ENCODE assay signal across 9 mouse cellular contexts in the genomic region with DNA sequence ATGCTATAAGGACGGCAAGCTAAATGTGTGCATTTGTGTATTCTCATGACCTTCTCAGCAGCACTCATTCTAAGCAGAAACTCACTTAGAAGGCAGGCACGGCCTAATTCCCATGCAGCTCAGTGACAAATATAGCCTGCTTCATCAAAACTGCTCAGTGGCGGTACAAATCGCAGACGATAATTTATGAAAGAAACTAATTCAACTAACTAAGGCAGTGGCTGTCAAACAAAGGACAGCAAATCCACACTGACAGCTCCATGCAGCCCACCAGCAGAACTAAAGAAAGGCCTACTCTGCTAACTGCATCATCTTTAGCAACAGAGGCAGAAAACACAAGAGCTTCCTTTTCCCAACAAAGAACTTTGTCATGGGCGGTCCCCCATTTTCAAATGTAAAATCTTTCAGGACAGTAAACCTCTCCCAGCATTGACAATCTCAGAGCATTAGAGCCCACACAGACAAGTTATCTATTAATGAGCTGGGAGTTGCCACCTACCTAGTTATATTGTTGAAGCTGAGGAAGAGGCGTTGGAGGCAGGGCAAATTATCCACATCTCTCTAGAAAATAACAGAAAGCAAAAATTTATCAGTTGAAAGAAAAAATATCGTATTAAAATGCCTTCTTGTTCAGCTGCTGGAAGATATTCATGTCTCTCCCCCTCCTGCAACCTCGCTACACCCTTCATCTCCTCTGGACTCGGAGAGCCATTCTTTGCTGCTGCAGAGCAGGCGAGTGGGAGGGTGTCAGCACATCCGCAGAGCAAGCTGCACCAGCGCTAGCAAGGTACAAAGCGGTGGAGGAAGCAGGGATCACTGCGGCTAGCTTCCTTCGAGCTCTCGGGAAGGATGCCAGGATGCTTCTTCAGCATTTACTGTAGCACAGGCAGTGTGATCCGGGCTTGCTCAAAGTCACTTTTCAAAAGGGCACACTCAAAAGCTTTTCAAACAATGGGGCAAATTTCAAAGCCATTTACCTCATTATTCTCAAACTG. TPM values are rescaled to one million over a fixed set of nuclear protein-coding genes. Genes with fewer than 3 reads are reported as not detected.
A peak's percentile ranks its signal among the peaks of the same experiment; 100 is the strongest.
DNase-seq lines count a peak whose midpoint lies in the region; ATAC-seq and TF ChIP-seq lines count a peak whose summit lies in the region.
"Had no signal": no experiment of that assay in that cellular context is flagged by ENCODE, and none has a peak within 500 bp of the region (broad histone marks: within the 10 kb centered on the region; RNA-seq: fewer than 3 reads in every experiment).

No protein-coding gene starts in this region.

- H3K4me3 ChIP-seq in lung, postnatal 0 days (ENCODE audit: low read depth, low read length), result no peak overlapping the region
- H3K4me3 ChIP-seq in forebrain, embryonic 10.5 days, result no peak overlapping the region
- 0 out of 2 replicates have a peak overlapping the region, but pooled peaks have one; percentile 19 for H3K4me3 ChIP-seq in hindbrain, embryonic 13.5 days
- H3K4me3 ChIP-seq in neural tube, embryonic 14.5 days (ENCODE audit: low read depth, low read length), result peak overlapping the region; percentile 7; the same call in 1 of the 2 replicates

- no peaks in the 10 kb centered on the region for H3K9me3 ChIP-seq in lung, postnatal 0 days (ENCODE audit: low read length)
- H3K9me3 ChIP-seq in forebrain, embryonic 10.5 days, result no peaks in the 10 kb centered on the region
- no peaks in the 10 kb centered on the region for H3K9me3 ChIP-seq in hindbrain, embryonic 13.5 days
- no peaks in the 10 kb centered on the region for H3K9me3 ChIP-seq in neural tube, embryonic 14.5 days (ENCODE audit: control insufficient read depth, low read length)
- H3K9me3 ChIP-seq: G1E had no signal

- no peaks in the 10 kb centered on the region for H3K4me1 ChIP-seq in lung, postnatal 0 days (ENCODE audit: insufficient read depth, low read depth, low read length)
- peaks cover 24% of the 10 kb centered on the region for H3K4me1 ChIP-seq in forebrain, embryonic 10.5 days
- H3K4me1 ChIP-seq in hindbrain, embryonic 13.5 days (replicated peaks), result peaks cover 30% of the 10 kb centered on the region
- peaks cover 11% of the 10 kb centered on the region; the same call in 1 of the 2 replicates for H3K4me1 ChIP-seq in neural tube, embryonic 14.5 days (ENCODE audit: control insufficient read depth, insufficient read depth, low read length)

- no peak for ATAC-seq in lung, postnatal 0 days
- 0 out of 2 replicates have a peak, but pooled peaks have one; percentile 36 for ATAC-seq in hindbrain, embryonic 13.5 days (ENCODE audit: low FRiP score)
- peak; percentile 65; the same call in 1 of the 2 replicates for ATAC-seq in neural tube, embryonic 14.5 days (ENCODE audit: low read depth)
- no peak for ATAC-seq in granulocyte monocyte progenitor cell, adult 5-6 weeks (replicated peaks; ENCODE audit: poor library complexity, severe bottlenecking)
- ATAC-seq in megakaryocyte-erythroid progenitor cell, adult 5-6 weeks (replicated peaks; ENCODE audit: low FRiP score, low TSS enrichment, poor library complexity, severe bottlenecking), result no peak

- H3K27me3 ChIP-seq in lung, postnatal 0 days (replicated peaks; ENCODE audit: insufficient read depth, low read length), result no peaks in the 10 kb centered on the region
- no peaks in the 10 kb centered on the region for H3K27me3 ChIP-seq in forebrain, embryonic 10.5 days (ENCODE audit: poor library complexity, severe bottlenecking)
- H3K27me3 ChIP-seq in hindbrain, embryonic 13.5 days, result no peaks in the 10 kb centered on the region
- H3K27me3 ChIP-seq in neural tube, embryonic 14.5 days (ENCODE audit: control insufficient read depth, insufficient read depth, low read length), result no peaks in the 10 kb centered on the region

- TF ChIP-seq CTCF in lung, postnatal 0 days (IDR thresholded peaks at IDR 0.05), result no peak

- H3K4me2 ChIP-seq in lung, postnatal 0 days (replicated peaks; ENCODE audit: low read depth, low read length), result no peak overlapping the region
- peak overlapping the region; percentile 41 for H3K4me2 ChIP-seq in hindbrain, embryonic 13.5 days
- H3K4me2 ChIP-seq in neural tube, embryonic 14.5 days (ENCODE audit: low read depth, low read length), result peak overlapping the region; percentile 12

- no peak overlapping the region for H3K27ac ChIP-seq in lung, postnatal 0 days (ENCODE audit: low read length)
- peak overlapping the region; percentile 20; the same call in 1 of the 2 replicates for H3K27ac ChIP-seq in forebrain, embryonic 10.5 days
- peak overlapping the region; percentile 81 for H3K27ac ChIP-seq in hindbrain, embryonic 13.5 days
- H3K27ac ChIP-seq in neural tube, embryonic 14.5 days (ENCODE audit: low read depth, low read length), result peak overlapping the region; percentile 55

- no peaks in the 10 kb centered on the region for H3K36me3 ChIP-seq in lung, postnatal 0 days (ENCODE audit: insufficient read depth, low read length)
- peaks cover 3% of the 10 kb centered on the region for H3K36me3 ChIP-seq in forebrain, embryonic 10.5 days (replicated peaks)
- H3K36me3 ChIP-seq in hindbrain, embryonic 13.5 days, result peaks cover 5% of the 10 kb centered on the region
- no peaks in the 10 kb centered on the region for H3K36me3 ChIP-seq in neural tube, embryonic 14.5 days (ENCODE audit: control insufficient read depth, insufficient read depth, low read length)
- H3K36me3 ChIP-seq: G1E had no signal

- 60% methylated on average over 18 of the region's 18 CpGs for WGBS in lung, postnatal 0 days
- 56% methylated on average over 18 of the region's 18 CpGs for WGBS in forebrain, embryonic 10.5 days
- 18% methylated on average over 18 of the region's 18 CpGs for WGBS in hindbrain, embryonic 13.5 days
- WGBS in neural tube, embryonic 14.5 days, result 11% methylated on average over 18 of the region's 18 CpGs

- TF ChIP-seq EP300 in lung, postnatal 0 days (IDR thresholded peaks at IDR 0.05), result no peak

- H3K9ac ChIP-seq in lung, postnatal 0 days (replicated peaks; ENCODE audit: low read depth), result no peak overlapping the region
- H3K9ac ChIP-seq in hindbrain, embryonic 13.5 days, result peak overlapping the region; percentile 58
- H3K9ac ChIP-seq in neural tube, embryonic 14.5 days (replicated peaks; ENCODE audit: low read depth, low read length), result no peak overlapping the region; the same call in 1 of the 2 replicates

- DNase-seq in lung, adult 18-20 months, result peak; percentile 24 to 31
- no peak for DNase-seq in lung, postnatal 0 days (ENCODE audit: low spot score)
- DNase-seq in forebrain, embryonic 10.5 days (ENCODE audit: extremely low spot score, low spot score), result no peak
- DNase-seq in left cerebral cortex, adult 9 months (ENCODE audit: low spot score in 2 of 2), result peak; percentile 80 to 84

RNA-seq across cellular contexts. Expression of a gene that starts 38.7 kb away (rescaled TPM):
- polyA plus RNA-seq in lung, postnatal 0 days (2015; fragmentation: Nextera tagmentation; extraction: Ambion mirVana), result 8.3 and 9.0 TPM in 2 replicates
- polyA plus RNA-seq in forebrain, embryonic 10.5 days (2016; fragmentation: Nextera tagmentation; extraction: Ambion mirVana), result 29.7 and 31.7 TPM in 2 replicates
- polyA plus RNA-seq in hindbrain, embryonic 13.5 days (2015; fragmentation: Nextera tagmentation; extraction: Ambion mirVana), result 67.9 and 70.0 TPM in 2 replicates
- polyA plus RNA-seq in neural tube, embryonic 14.5 days (2014; fragmentation: Nextera tagmentation; extraction: Ambion mirVana), result 84.0 and 91.0 TPM in 2 replicates
- total RNA-seq in granulocyte monocyte progenitor cell, adult 5-6 weeks (2014; fragmentation: Nextera tagmentation), result 3.4 and 4.1 TPM in 2 replicates
- total RNA-seq in granulocyte monocyte progenitor cell, adult 5-6 weeks (2017), result 6.1 and 12.0 TPM in 2 replicates
- 3.3 and 3.5 TPM in 2 replicates for total RNA-seq in megakaryocyte-erythroid progenitor cell, adult 5-6 weeks (2014; fragmentation: Nextera tagmentation)
- 3.0 and 3.1 TPM in 2 replicates for total RNA-seq in megakaryocyte-erythroid progenitor cell, adult 5-6 weeks (2017)

Comparison
In these comparisons a context has a peak if more than half of its experiments do, and no peak if none do; other contexts are left out.
1. DNase-seq: peak in lung, adult 18-20 months (2 of 2) and left cerebral cortex, adult 9 months (2 of 2); none in lung, postnatal 0 days (single experiment) and forebrain, embryonic 10.5 days (single experiment).
2. ATAC-seq: peak in hindbrain, embryonic 13.5 days (single experiment) and neural tube, embryonic 14.5 days (single experiment); none in lung, postnatal 0 days (single experiment), granulocyte monocyte progenitor cell, adult 5-6 weeks (single experiment) and megakaryocyte-erythroid progenitor cell, adult 5-6 weeks (single experiment).
3. H3K4me3 ChIP-seq: peak in hindbrain, embryonic 13.5 days (single experiment) and neural tube, embryonic 14.5 days (single experiment); none in lung, postnatal 0 days (single experiment) and forebrain, embryonic 10.5 days (single experiment).